Mouse (Mus musculus): ENCODE results near the gene Pth2. TPM values are rescaled to one million over a fixed set of nuclear protein-coding genes. Genes with fewer than 3 reads are reported as not detected.
A peak's percentile ranks its signal among the peaks of the same experiment; 100 is the strongest.

The Pth2 gene
- polyA plus RNA-seq, 1 experiment from 2014 or later, result not detected

- Histone ChIP-seq H3K4me3 (ENCODE audit: low read depth, low read length) (no peak overlapping the region), H3K9me3 (ENCODE audit: control insufficient read depth, low read length) (no peaks in the 10 kb centered on the region), H3K27ac (replicated peaks; ENCODE audit: low read depth, low read length) (no peak overlapping the region), H3K36me3 (ENCODE audit: control insufficient read depth, insufficient read depth, low read length) (peaks cover 9% of the 10 kb centered on the region), H3K9ac (ENCODE audit: low read length) (no peak overlapping the region), H3K4me1 (ENCODE audit: control insufficient read depth, insufficient read depth, low read length) (peaks cover 21% of the 10 kb centered on the region), H3K27me3 (ENCODE audit: control insufficient read depth, insufficient read depth, low read length) (peaks cover 27% of the 10 kb centered on the region), H3K4me2 (ENCODE audit: low read depth, severe bottlenecking) (no peak overlapping the region)
- ATAC-seq (ENCODE audit: insufficient number of reproducible peaks, low FRiP score, low TSS enrichment, low read depth) (no peak), DNase-seq (ENCODE audit: low spot score) (no peak)
- WGBS, result 49% methylated on average over 5 of the region's 5 CpGs
Observed at GRCm38 (mm10) chr7:45213708-45214107, 32.9 kb downstream of the Pth2 start.

GRCm38 (mm10) chr7:45215673-45216441 is 35.1 kb downstream of the Pth2 start, which contains the start of gene Tead2:
Gene Tead2, plus strand, starts transcription at chr7:45215753.
- H3K4me1 ChIP-seq (ENCODE audit: control insufficient read depth, insufficient read depth, low read length), result peaks cover 21% of the 10 kb centered on the region
- peak; percentile 89 for DNase-seq (ENCODE audit: low spot score)
- peak within 1 kb of the TSS; percentile 100 for H3K9ac ChIP-seq (ENCODE audit: low read length)
- under 1% methylated on average over 53 of the region's 55 CpGs for WGBS
- peak; percentile 58 for ATAC-seq (ENCODE audit: insufficient number of reproducible peaks, low FRiP score, low TSS enrichment, low read depth)
- H3K36me3 ChIP-seq (ENCODE audit: control insufficient read depth, insufficient read depth, low read length), result peaks cover 28% of the 10 kb centered on the region
- H3K9me3 ChIP-seq (ENCODE audit: control insufficient read depth, low read length), result no peaks in the 10 kb centered on the region
- H3K27ac ChIP-seq (replicated peaks; ENCODE audit: low read depth, low read length), result peak within 1 kb of the TSS; percentile 96
- H3K4me2 ChIP-seq (ENCODE audit: low read depth, severe bottlenecking), result peak within 1 kb of the TSS; percentile 93
- peaks cover 16% of the 10 kb centered on the region for H3K27me3 ChIP-seq (ENCODE audit: control insufficient read depth, insufficient read depth, low read length)
- peak within 1 kb of the TSS; percentile 69 for H3K4me3 ChIP-seq (ENCODE audit: low read depth, low read length)

- H3K4me1 ChIP-seq (ENCODE audit: control insufficient read depth, insufficient read depth, low read length), result peaks cover 21% of the 10 kb centered on the region
- peak overlapping the region; percentile 96 for H3K27ac ChIP-seq (replicated peaks; ENCODE audit: low read depth, low read length)
- ATAC-seq (ENCODE audit: insufficient number of reproducible peaks, low FRiP score, low TSS enrichment, low read depth) (peak; percentile 78), DNase-seq (ENCODE audit: low spot score) (peak; percentile 96)
- H3K4me2 ChIP-seq (ENCODE audit: low read depth, severe bottlenecking), result peak overlapping the region; percentile 93
- no peaks in the 10 kb centered on the region for H3K9me3 ChIP-seq (ENCODE audit: control insufficient read depth, low read length)
- peaks cover 31% of the 10 kb centered on the region for H3K36me3 ChIP-seq (ENCODE audit: control insufficient read depth, insufficient read depth, low read length)
- peaks cover 9% of the 10 kb centered on the region for H3K27me3 ChIP-seq (ENCODE audit: control insufficient read depth, insufficient read depth, low read length)
- H3K9ac ChIP-seq (ENCODE audit: low read length), result peak overlapping the region; percentile 100
- peak overlapping the region; percentile 69 for H3K4me3 ChIP-seq (ENCODE audit: low read depth, low read length)
- WGBS, result under 1% methylated on average over 13 of the region's 13 CpGs
Observed at GRCm38 (mm10) chr7:45216442-45217183, 35.8 kb downstream of the Pth2 start.

- Histone ChIP-seq H3K9ac (ENCODE audit: low read length) (no peak overlapping the region), H3K9me3 (ENCODE audit: control insufficient read depth, low read length) (no peaks in the 10 kb centered on the region), H3K4me2 (ENCODE audit: low read depth, severe bottlenecking) (no peak overlapping the region), H3K4me3 (ENCODE audit: low read depth, low read length) (no peak overlapping the region), H3K27me3 (ENCODE audit: control insufficient read depth, insufficient read depth, low read length) (no peaks in the 10 kb centered on the region), H3K4me1 (ENCODE audit: control insufficient read depth, insufficient read depth, low read length) (peaks cover 17% of the 10 kb centered on the region), H3K27ac (replicated peaks; ENCODE audit: low read depth, low read length) (no peak overlapping the region), H3K36me3 (ENCODE audit: control insufficient read depth, insufficient read depth, low read length) (peaks cover 61% of the 10 kb centered on the region)
- 89% methylated on average over 2 of the region's 2 CpGs for WGBS
- DNase-seq (ENCODE audit: low spot score) (no peak), ATAC-seq (ENCODE audit: insufficient number of reproducible peaks, low FRiP score, low TSS enrichment, low read depth) (no peak)
Observed at GRCm38 (mm10) chr7:45221680-45222079, 40.9 kb downstream of the Pth2 start.

- ATAC-seq (ENCODE audit: insufficient number of reproducible peaks, low FRiP score, low TSS enrichment, low read depth) (no peak), DNase-seq (ENCODE audit: low spot score) (no peak)
- Histone ChIP-seq H3K27ac (replicated peaks; ENCODE audit: low read depth, low read length) (no peak overlapping the region), H3K4me1 (ENCODE audit: control insufficient read depth, insufficient read depth, low read length) (no peaks in the 10 kb centered on the region), H3K9me3 (ENCODE audit: control insufficient read depth, low read length) (no peaks in the 10 kb centered on the region), H3K9ac (ENCODE audit: low read length) (no peak overlapping the region), H3K27me3 (ENCODE audit: control insufficient read depth, insufficient read depth, low read length) (no peaks in the 10 kb centered on the region), H3K4me3 (ENCODE audit: low read depth, low read length) (no peak overlapping the region), H3K4me2 (ENCODE audit: low read depth, severe bottlenecking) (no peak overlapping the region), H3K36me3 (ENCODE audit: control insufficient read depth, insufficient read depth, low read length) (peaks cover 69% of the 10 kb centered on the region)
- 93% methylated on average over 7 of the region's 7 CpGs for whole genome bisulfite sequencing
Observed at GRCm38 (mm10) chr7:45224826-45225225, 44.0 kb downstream of the Pth2 start.

GRCm38 (mm10) chr7:45226421-45226820 is 45.6 kb downstream of the Pth2 start:
- no peak overlapping the region for H3K4me2 ChIP-seq (ENCODE audit: low read depth, severe bottlenecking)
- H3K27me3 ChIP-seq (ENCODE audit: control insufficient read depth, insufficient read depth, low read length), result no peaks in the 10 kb centered on the region
- peaks cover 64% of the 10 kb centered on the region for H3K36me3 ChIP-seq (ENCODE audit: control insufficient read depth, insufficient read depth, low read length)
- no peak overlapping the region for H3K4me3 ChIP-seq (ENCODE audit: low read depth, low read length)
- no peak overlapping the region for H3K27ac ChIP-seq (replicated peaks; ENCODE audit: low read depth, low read length)
- no peaks in the 10 kb centered on the region for H3K4me1 ChIP-seq (ENCODE audit: control insufficient read depth, insufficient read depth, low read length)
- ATAC-seq (ENCODE audit: insufficient number of reproducible peaks, low FRiP score, low TSS enrichment, low read depth) (no peak), DNase-seq (ENCODE audit: low spot score) (no peak)
- no peak overlapping the region for H3K9ac ChIP-seq (ENCODE audit: low read length)
- H3K9me3 ChIP-seq (ENCODE audit: control insufficient read depth, low read length), result no peaks in the 10 kb centered on the region
- 95% methylated on average over 5 of the region's 5 CpGs for WGBS

GRCm38 (mm10) chr7:45228548-45228947 is 47.8 kb downstream of the Pth2 start:
- WGBS, result 96% methylated on average over 18 of the region's 18 CpGs
- ATAC-seq (ENCODE audit: insufficient number of reproducible peaks, low FRiP score, low TSS enrichment, low read depth), result no peak
- Histone ChIP-seq H3K27ac (replicated peaks; ENCODE audit: low read depth, low read length) (no peak overlapping the region), H3K4me1 (ENCODE audit: control insufficient read depth, insufficient read depth, low read length) (peaks cover 8% of the 10 kb centered on the region; the same call in 1 of the 2 replicates), H3K9ac (ENCODE audit: low read length) (no peak overlapping the region), H3K36me3 (ENCODE audit: control insufficient read depth, insufficient read depth, low read length) (peaks cover 66% of the 10 kb centered on the region), H3K9me3 (ENCODE audit: control insufficient read depth, low read length) (no peaks in the 10 kb centered on the region), H3K27me3 (ENCODE audit: control insufficient read depth, insufficient read depth, low read length) (no peaks in the 10 kb centered on the region), H3K4me2 (ENCODE audit: low read depth, severe bottlenecking) (no peak overlapping the region), H3K4me3 (ENCODE audit: low read depth, low read length) (no peak overlapping the region)
- DNase-seq (ENCODE audit: low spot score), result peak; percentile 20

GRCm38 (mm10) chr7:45229046-45229445 is 48.3 kb downstream of the Pth2 start:
- no peak overlapping the region for H3K4me2 ChIP-seq (ENCODE audit: low read depth, severe bottlenecking)
- no peaks in the 10 kb centered on the region for H3K27me3 ChIP-seq (ENCODE audit: control insufficient read depth, insufficient read depth, low read length)
- H3K9ac ChIP-seq (ENCODE audit: low read length), result no peak overlapping the region
- no peak overlapping the region for H3K4me3 ChIP-seq (ENCODE audit: low read depth, low read length)
- ATAC-seq (ENCODE audit: insufficient number of reproducible peaks, low FRiP score, low TSS enrichment, low read depth), result no peak
- no peak for DNase-seq (ENCODE audit: low spot score)
- peaks cover 11% of the 10 kb centered on the region for H3K4me1 ChIP-seq (ENCODE audit: control insufficient read depth, insufficient read depth, low read length)
- WGBS, result 97% methylated on average over 8 of the region's 8 CpGs
- no peak overlapping the region for H3K27ac ChIP-seq (replicated peaks; ENCODE audit: low read depth, low read length)
- H3K36me3 ChIP-seq (ENCODE audit: control insufficient read depth, insufficient read depth, low read length), result peaks cover 63% of the 10 kb centered on the region
- H3K9me3 ChIP-seq (ENCODE audit: control insufficient read depth, low read length), result no peaks in the 10 kb centered on the region
